Mouse (Mus musculus) heart, embryonic 14.5 days (tissue): ENCODE measurements at regions not wholly inside any gene's neighbourhood (a gene's known extent, or its start where the extent isn't known, plus 50 kb on each side); places are given as distances from the start of the nearest gene placed in this dataset.

Source experiments
- ATAC-seq: fragments of 200-750 bp; cut with Nextera tagmentation; 2 replicates; pipeline ENCODE4 v1.8.0; 2017; ENCODE audit warnings: low read depth, moderate TSS enrichment; ENCODE audit not compliant: insufficient number of reproducible peaks, insufficient read depth, low FRiP score
- H3K27ac ChIP-seq, 2 experiments: fragments of 200-500 bp in 1 of 2; fragments of 300-500 bp in 1 of 2; sonication (generic) in 1 of 2; replicated peaks in 1 of 2; 2 replicates each; pipeline ENCODE4 v1.5.1; 2012 to 2014; ENCODE audit warnings: low read depth in 2 of 2, low read length in 2 of 2, control low read depth in 1 of 2, mild to moderate bottlenecking in 1 of 2, mixed read lengths in 1 of 2; ENCODE audit not compliant: control insufficient read depth in 1 of 2, insufficient read depth in 1 of 2
- H3K27me3 ChIP-seq: fragments of 300-500 bp; sonication (generic); 2 replicates; pipeline ENCODE4 v1.6.1; 2014; ENCODE audit warnings: mild to moderate bottlenecking, low read length, control low read depth; ENCODE audit not compliant: control insufficient read depth, insufficient read depth
- H3K36me3 ChIP-seq: fragments of 300-500 bp; sonication (generic); 2 replicates; pipeline ENCODE4 v1.6.1; 2014; ENCODE audit warnings: mild to moderate bottlenecking, control low read depth, low read length, mixed read lengths; ENCODE audit not compliant: control insufficient read depth, insufficient read depth
- H3K4me1 ChIP-seq, 2 experiments: fragments of 200-500 bp in 1 of 2; fragments of 300-500 bp in 1 of 2; sonication (generic) in 1 of 2; 2 replicates each; pipeline ENCODE4 v1.6.1; 2012 to 2014; ENCODE audit warnings: low read length in 2 of 2, control low read depth in 1 of 2, mixed read lengths in 1 of 2; ENCODE audit not compliant: control insufficient read depth in 2 of 2, insufficient read depth in 2 of 2
- H3K4me2 ChIP-seq: fragments of 300-500 bp; sonication (generic); 2 replicates; pipeline ENCODE4 v1.6.1; 2014; ENCODE audit warnings: mild to moderate bottlenecking, low read length
- H3K4me3 ChIP-seq, 2 experiments: fragments of 200-500 bp in 1 of 2; fragments of 300-500 bp in 1 of 2; sonication (generic) in 1 of 2; 2 replicates each; pipeline ENCODE4 v1.5.1; 2012 to 2014; ENCODE audit warnings: low read length in 2 of 2, mild to moderate bottlenecking in 2 of 2, control low read depth in 1 of 2, low read depth in 1 of 2, moderate library complexity in 1 of 2; ENCODE audit not compliant: control insufficient read depth in 1 of 2, insufficient read depth in 1 of 2
- H3K9ac ChIP-seq: fragments of 300-500 bp; sonication (generic); 2 replicates; pipeline ENCODE4 v1.6.1; 2014; ENCODE audit warnings: mild to moderate bottlenecking, low read length
- H3K9me3 ChIP-seq: fragments of 300-500 bp; sonication (generic); 2 replicates; pipeline ENCODE4 v1.6.1; 2016; ENCODE audit warnings: low read length, control low read depth; ENCODE audit not compliant: control insufficient read depth
- WGBS: fragments of 180-500 bp; shearing (Covaris S2); extraction: QIAGEN DNeasy Blood & Tissue Kit; methylation state at CpG from one replicate; pipeline ENCODE4 v1.1.7; 2014; 5-methylcytosine and 5-hydroxymethylcytosine counted together

DNA sequence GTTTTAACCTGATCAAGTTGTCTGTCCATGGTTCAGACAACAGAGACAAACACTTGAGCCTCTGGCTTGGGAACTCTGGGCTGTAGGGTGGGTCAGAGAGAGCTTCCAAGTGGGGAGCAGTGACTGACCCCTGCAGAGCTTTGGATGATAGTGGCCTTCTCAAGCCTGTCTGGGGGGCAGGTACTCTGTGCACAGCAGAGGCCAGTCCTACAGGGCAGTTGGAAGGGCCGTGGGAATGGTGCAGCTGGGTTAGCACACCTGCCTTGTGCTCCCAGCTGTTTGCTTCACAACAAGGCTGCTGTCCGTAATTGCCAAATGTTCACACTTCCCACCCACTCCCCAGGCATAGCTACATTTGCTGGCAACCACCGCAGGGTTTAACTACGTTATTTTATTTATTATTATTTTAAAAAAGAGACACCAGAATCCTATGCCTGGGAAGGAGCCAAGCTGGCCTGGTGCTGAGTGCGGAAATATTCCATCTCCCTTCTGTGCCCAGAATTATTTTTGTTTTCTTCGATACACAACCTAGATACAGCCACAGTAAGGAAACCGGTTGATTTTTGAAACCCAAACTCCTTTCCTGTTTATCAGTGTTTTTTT, 268.1 kb upstream of the Id2 start:
- Histone ChIP-seq H3K4me1 (no peaks in the 10 kb centered on the region), H3K36me3 (no peaks in the 10 kb centered on the region), H3K27ac (no peak overlapping the region), H3K27me3 (no peaks in the 10 kb centered on the region), H3K9me3 (no peaks in the 10 kb centered on the region), H3K4me2 (no peak overlapping the region), H3K4me3 (no peak overlapping the region), H3K9ac (no peak overlapping the region)
- ATAC-seq = no peak
- WGBS = 53% methylated on average over 7 of the region's 7 CpGs

DNA sequence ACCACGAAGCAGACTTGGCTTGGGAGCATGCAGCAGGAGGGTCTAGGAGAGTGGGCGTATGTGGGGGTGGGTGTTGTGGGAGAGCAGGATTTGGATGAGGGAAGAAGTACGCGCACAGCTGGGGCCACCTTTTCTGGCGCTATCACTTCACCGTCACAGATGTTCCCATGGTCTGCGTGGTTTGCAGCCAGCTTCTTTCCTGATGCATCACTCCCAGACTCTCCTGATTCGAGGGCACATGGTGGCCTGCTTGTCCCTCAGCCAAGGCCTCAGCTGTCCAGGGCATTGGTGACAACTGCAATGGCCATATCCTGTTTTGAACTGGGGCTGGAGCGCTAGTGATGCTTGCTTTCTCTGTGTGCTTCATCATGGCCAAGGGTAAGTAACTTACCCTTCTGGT, 266.9 kb upstream of the Id2 start:
- 84% methylated on average over 9 of the region's 9 CpGs for WGBS
- no peak overlapping the region for H3K4me3 ChIP-seq
- no peak for ATAC-seq
- H3K4me2 ChIP-seq = no peak overlapping the region
- no peaks in the 10 kb centered on the region for H3K36me3 ChIP-seq
- H3K27me3 ChIP-seq = no peaks in the 10 kb centered on the region
- no peak overlapping the region for H3K9ac ChIP-seq
- H3K4me1 ChIP-seq = no peaks in the 10 kb centered on the region
- no peaks in the 10 kb centered on the region for H3K9me3 ChIP-seq
- H3K27ac ChIP-seq = no peak overlapping the region

DNA sequence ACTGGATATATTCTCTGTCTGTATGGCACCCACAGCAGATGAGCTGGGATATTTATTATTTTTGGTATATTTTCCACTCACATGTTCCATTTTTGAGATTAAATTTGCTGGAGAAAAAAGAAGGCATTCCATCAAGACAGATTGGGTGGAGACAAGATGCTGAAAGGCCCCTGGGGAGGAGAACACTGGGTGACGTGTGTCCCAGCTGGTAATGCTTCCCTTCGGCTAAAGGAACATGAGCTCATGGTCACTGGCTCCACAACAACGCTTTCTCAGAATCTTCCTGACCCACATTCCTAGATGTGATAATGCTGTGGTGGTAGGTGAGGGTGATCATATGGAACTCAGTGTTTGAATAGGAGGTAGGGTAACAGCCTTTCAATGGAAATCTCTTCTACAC, 266.4 kb upstream of the Id2 start:
- no peak for ATAC-seq
- H3K4me2 ChIP-seq = no peak overlapping the region
- no peaks in the 10 kb centered on the region for H3K9me3 ChIP-seq
- H3K27me3 ChIP-seq = no peaks in the 10 kb centered on the region
- H3K36me3 ChIP-seq = no peaks in the 10 kb centered on the region
- 53% methylated on average over 3 of the region's 3 CpGs for WGBS
- no peak overlapping the region for H3K27ac ChIP-seq
- no peak overlapping the region for H3K9ac ChIP-seq
- H3K4me1 ChIP-seq = no peaks in the 10 kb centered on the region
- no peak overlapping the region for H3K4me3 ChIP-seq

GRCm38 (mm10) chr12:25362771-25363170, 265.8 kb upstream of the Id2 start:
- Histone ChIP-seq H3K9ac (no peak overlapping the region), H3K4me3 (no peak overlapping the region), H3K27ac (no peak overlapping the region), H3K27me3 (no peaks in the 10 kb centered on the region), H3K4me2 (no peak overlapping the region), H3K36me3 (no peaks in the 10 kb centered on the region), H3K9me3 (no peaks in the 10 kb centered on the region), H3K4me1 (no peaks in the 10 kb centered on the region)
- WGBS = 91% methylated on average over 4 of the region's 4 CpGs
- no peak for ATAC-seq

DNA sequence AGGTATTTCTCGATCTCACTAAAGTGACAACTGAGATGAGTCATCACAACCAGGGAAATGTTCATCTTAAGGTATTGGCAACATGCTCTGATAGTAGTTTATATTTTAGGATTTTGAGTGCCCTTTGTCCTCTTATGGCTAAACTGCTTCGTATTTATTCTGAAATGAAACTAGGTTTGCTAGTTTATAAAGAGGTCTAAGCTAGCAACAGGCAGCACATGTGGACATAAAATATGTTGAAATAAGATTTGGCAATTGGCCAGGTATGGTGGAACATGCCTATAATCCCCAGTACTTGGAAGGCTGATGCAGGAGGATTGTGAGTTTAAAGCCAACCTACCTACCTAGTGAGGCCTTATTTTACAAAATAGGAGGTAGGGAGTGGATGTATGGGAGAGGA, 263.8 kb upstream of the Id2 start:
- 84% methylated on average over 2 of the region's 2 CpGs for WGBS
- ATAC-seq = no peak
- H3K4me1 ChIP-seq = peaks cover 0 to 3% of the 10 kb centered on the region in 2 experiments; a peak in 1 of 4 replicates
- no peak overlapping the region for H3K9ac ChIP-seq
- no peaks in the 10 kb centered on the region for H3K27me3 ChIP-seq
- H3K9me3 ChIP-seq = no peaks in the 10 kb centered on the region
- no peaks in the 10 kb centered on the region for H3K36me3 ChIP-seq
- H3K27ac ChIP-seq = no peak overlapping the region
- H3K4me3 ChIP-seq = no peak overlapping the region
- no peak overlapping the region for H3K4me2 ChIP-seq

DNA sequence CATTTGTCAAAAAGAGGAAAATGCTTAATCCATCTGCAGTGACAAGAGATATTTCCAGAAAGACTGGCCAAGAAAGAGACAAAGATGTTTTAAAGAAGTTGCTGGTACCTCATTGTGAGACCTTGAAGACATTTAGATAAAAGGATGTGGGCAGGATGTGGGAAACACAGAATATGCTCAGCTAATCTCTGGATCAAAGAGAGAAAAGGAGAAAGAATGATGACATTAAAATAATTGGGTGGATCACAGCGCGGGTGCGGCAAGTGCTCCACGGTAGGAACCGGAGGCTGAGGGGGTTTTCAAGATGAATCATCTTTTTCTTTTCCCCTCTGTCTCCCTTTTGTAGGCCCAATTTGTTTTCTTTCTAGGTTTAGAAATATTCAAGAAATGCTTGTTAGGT, 263.0 kb upstream of the Id2 start:
- whole genome bisulfite sequencing = 95% methylated on average over 5 of the region's 5 CpGs
- H3K9me3 ChIP-seq = no peaks in the 10 kb centered on the region

GRCm38 (mm10) chr12:25358846-25359525, 262.0 kb upstream of the Id2 start:
- Histone ChIP-seq H3K9me3 (no peaks in the 10 kb centered on the region), H3K4me2 (no peak overlapping the region), H3K36me3 (no peaks in the 10 kb centered on the region), H3K27me3 (no peaks in the 10 kb centered on the region), H3K4me3 (no peak overlapping the region), H3K9ac (no peak overlapping the region), H3K4me1 (peaks cover 0 to 3% of the 10 kb centered on the region in 2 experiments; a peak in 1 of 4 replicates), H3K27ac (no peak overlapping the region)
- no peak for ATAC-seq
- WGBS = 90% methylated on average over 8 of the region's 8 CpGs

More for the DNA sequence above, 263.0 kb upstream of the Id2 start:
- Histone ChIP-seq H3K4me1 (peaks cover 0 to 3% of the 10 kb centered on the region in 2 experiments; a peak in 1 of 4 replicates), H3K36me3 (no peaks in the 10 kb centered on the region), H3K27me3 (no peaks in the 10 kb centered on the region), H3K27ac (no peak overlapping the region), H3K4me2 (no peak overlapping the region), H3K4me3 (no peak overlapping the region), H3K9ac (no peak overlapping the region)
- no peak for ATAC-seq

GRCm38 (mm10) chr12:25356774-25357173, 259.8 kb upstream of the Id2 start:
- 38% methylated on average over 2 of the region's 2 CpGs for WGBS
- H3K4me1 ChIP-seq = peaks cover 0 to 3% of the 10 kb centered on the region in 2 experiments; a peak in 1 of 4 replicates
- ATAC-seq = no peak

More at GRCm38 (mm10) chr12:25356774-25357173, 259.8 kb upstream of the Id2 start:
- Histone ChIP-seq H3K9ac (no peak overlapping the region), H3K4me3 (no peak overlapping the region), H3K27ac (no peak overlapping the region), H3K4me2 (no peak overlapping the region), H3K27me3 (no peaks in the 10 kb centered on the region), H3K36me3 (no peaks in the 10 kb centered on the region), H3K9me3 (no peaks in the 10 kb centered on the region)
